Mouse (Mus musculus): ENCODE data around the gene Rnaseh2b.

DNA sequence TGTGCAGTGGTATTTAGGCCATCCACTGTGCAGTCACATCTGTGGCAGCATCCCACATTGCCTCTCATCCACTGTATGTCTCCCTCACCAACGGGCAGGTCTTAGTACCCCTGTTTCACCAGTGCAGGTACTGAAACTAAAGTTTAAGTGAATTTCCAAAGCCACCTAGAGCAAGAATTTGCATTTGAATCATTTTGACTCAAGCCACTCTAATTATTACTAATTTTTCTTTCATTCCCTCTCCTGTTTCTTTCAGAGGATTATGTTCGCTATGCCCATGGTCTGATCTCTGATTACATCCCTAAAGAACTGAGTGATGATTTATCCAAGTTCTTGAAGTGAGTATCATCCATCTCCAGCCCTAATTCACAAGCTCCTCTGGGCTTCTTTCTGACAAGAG, 71.4 kb downstream of the Rnaseh2b start:
- TF ChIP-seq CTCF (IDR thresholded peaks at IDR 0.05; ENCODE audit: insufficient read depth, low read depth, low read length) (no peak), POLR2A (IDR thresholded peaks at IDR 0.05; ENCODE audit: insufficient read depth, low read depth, low read length) (no peak)
